Mouse (Mus musculus) colon, adult 2 months (tissue): ENCODE data around the gene 2610028H24Rik. TPM values are rescaled to one million over a fixed set of nuclear protein-coding genes. Genes with fewer than 3 reads are reported as not detected.

Experiments
- polyA plus RNA-seq: library from polyadenylated mRNA; depleted of rRNA; stranded (reverse); fragments of >200 nt; gene quantifications from 2 replicates; pipeline ENCODE4 v1.2.3, GENCODE M21; 2012; rRNA removed

The 2610028H24Rik gene
- not detected in 2 replicates for polyA plus RNA-seq

DNA sequence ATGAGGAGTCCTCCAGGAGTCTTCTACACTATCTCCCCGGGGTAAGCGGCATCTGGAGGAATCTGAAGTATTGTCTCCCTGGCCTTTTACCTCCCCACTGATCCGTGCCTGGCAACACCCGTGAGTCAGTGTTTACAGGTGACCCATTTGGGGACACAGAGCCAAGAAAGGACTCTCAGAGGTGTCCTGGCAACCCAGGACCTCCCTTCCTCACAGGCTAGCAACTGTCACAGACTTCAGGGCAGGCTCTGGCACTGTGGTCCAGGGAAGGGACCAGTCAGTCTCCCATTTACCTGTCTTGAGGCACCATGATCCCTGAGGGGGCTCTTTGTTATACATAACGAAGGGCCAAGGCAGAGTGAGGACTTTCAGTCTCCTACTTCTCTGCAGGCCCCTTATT, at the start of gene 2610028H24Rik:
TSS of gene 2610028H24Rik (plus strand) at position 231 of the 400 bp plus-strand sequence.

DNA sequence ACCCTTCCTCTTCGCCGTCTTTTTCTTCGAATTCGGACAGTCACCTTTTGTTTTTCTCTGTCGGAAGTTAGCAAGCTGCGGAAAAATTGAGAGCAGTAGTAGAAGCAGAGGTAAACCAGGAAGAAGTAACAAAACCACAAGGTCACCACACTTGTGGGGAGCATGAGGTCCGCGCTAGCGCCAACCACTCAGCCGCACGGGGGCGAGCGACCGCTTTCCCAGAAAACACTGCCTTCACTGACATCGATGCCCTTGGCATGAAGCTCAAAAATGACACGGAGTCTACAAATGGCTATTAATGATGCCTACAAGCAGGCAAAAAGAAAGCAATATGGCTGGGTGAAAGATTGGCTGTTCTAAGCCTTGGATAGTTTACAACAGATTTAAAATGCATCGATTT, 8.6 kb upstream of the 2610028H24Rik start, which contains the start of gene AC141477.1:
TSS of gene AC141477.1 (minus strand) at position 164 of the 400 bp plus-strand sequence.

DNA sequence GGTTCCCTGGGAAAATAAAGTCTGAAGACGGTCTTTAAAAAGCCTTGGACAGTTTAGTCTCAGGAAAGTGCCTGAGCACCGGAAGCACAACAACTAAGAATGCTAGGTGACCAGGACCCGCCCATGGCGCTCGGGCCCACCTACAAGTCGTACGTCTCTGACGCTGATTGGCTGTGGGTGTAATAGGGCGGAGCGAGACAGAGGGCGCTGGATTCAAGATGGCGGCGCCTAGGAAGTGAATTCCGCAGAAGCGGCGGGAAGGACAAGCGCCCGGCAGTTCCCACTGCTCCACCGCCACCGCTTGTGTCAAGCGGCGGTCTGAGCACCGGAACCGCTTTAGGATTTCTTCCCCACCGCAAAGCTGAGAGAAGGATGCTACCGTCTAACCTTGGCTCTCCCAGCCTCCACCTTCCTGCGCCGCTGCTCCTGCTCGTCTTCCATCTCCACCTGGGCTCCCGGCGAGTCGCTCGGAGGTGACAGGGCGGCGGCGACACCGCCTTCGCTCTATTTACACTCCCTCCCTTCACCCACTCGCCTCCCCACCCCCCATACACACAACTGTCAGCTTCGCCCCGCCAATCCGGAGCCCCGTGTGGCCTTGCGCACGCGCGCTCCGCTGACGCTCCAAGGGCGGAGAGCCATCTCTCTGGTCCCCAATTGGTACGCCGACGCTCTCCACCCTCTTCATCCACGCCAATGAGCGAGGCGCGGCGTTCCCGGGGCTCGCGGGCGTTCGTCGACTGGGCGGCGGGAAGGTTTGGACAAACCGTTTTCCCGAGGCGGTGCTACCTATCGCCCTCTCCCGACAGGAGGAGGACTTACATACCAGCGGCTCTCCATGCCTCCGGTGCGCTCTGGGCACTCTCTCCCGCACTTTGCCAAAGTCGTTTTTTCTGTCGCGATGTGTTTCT, 6.4 kb upstream of the 2610028H24Rik start, which contains the start of gene Pcnt:
TSS of gene Pcnt (minus strand) at position 609 of the 911 bp plus-strand sequence.

DNA sequence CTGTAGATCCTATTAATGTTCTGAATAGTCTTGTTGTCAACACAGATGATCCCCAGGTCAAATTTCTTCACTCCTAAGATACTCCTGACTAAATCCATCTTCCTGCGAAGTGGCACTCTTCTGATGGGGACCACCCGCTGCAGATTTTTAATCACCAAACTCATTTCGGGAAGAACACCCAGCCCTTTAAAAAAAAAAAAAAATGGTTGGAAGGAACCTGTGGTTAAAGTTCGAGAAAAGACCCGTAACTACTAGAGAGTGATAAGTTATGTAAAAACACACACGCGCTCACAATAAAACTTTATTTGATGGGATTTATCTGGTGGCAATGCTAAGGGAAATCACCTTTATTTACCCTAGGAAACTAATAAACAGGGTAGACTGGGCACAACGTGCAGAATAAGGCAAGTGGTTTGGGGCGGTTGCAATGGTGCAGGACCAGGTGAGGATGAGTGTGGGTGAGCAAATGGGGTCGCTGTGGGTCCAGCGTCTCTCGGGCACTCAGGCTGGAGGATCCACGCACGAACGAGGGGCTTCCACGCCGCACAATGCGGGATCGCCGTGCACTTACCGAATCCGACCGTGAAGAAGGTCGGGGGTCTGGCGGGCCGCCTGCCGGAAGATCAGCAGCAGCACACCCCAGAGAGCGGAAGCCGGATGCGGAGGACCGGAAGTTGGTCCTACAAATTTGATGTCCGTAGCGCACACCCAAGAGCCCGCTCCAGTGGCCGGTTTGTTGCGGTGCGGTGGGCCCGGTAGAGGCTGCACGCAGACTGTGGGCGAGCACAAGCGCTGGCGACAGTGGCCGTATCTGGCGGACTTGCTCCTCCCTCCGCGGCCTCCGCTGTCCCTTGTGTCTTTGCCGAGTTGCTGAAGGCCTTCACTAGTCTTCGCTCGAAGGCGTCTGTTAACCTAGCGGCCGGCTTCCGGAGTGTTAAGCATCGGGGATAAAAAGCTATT, 19.6 kb downstream of the 2610028H24Rik start, which contains the start of the genes Mcm3ap and Ybey:
TSS of gene Mcm3ap (plus strand) at position 725 of the 960 bp plus-strand sequence.
TSS of gene Ybey (minus strand) at position 912 of the 960 bp plus-strand sequence.

Other genes starting within 250 kb of the 2610028H24Rik start
- 32.5 and 40.7 TPM in 2 replicates for gene Prmt2, start 211.2 kb upstream of the 2610028H24Rik start, polyA plus RNA-seq
- gene S100b, start 195.2 kb upstream of the 2610028H24Rik start, polyA plus RNA-seq, result 1.6 and 1.7 TPM in 2 replicates
- 33.2 and 36.1 TPM in 2 replicates for gene Dip2a, start 103.8 kb upstream of the 2610028H24Rik start, polyA plus RNA-seq
- not detected in 2 replicates for gene AC141477.1, start 8.6 kb upstream of the 2610028H24Rik start, polyA plus RNA-seq
- gene Pcnt, start 6.3 kb upstream of the 2610028H24Rik start, polyA plus RNA-seq, result 14.0 and 15.5 TPM in 2 replicates
- 13.4 and 14.4 TPM in 2 replicates for gene Mcm3ap, start 19.8 kb downstream of the 2610028H24Rik start, polyA plus RNA-seq
- gene Ybey, start 20.0 kb downstream of the 2610028H24Rik start, polyA plus RNA-seq, result 2.3 and 3.0 TPM in 2 replicates
- 23.2 and 30.1 TPM in 2 replicates for gene Lss, start 82.5 kb downstream of the 2610028H24Rik start, polyA plus RNA-seq
- 0.16 and 0.17 TPM in 2 replicates for gene Spatc1l, start 113.2 kb downstream of the 2610028H24Rik start, polyA plus RNA-seq
- not detected in 2 replicates for gene Ftcd, start 126.6 kb downstream of the 2610028H24Rik start, polyA plus RNA-seq
- gene Col6a2, start 174.5 kb downstream of the 2610028H24Rik start, polyA plus RNA-seq, result 198 and 222 TPM in 2 replicates